Comparison of ENCODE assay signal across 9 mouse cellular contexts in genomic region chr9:14559430-14559829, GRCm38 (mm10). TPM values are rescaled to one million over a fixed set of nuclear protein-coding genes. Genes with fewer than 3 reads are reported as not detected.
DNase-seq lines count a peak whose midpoint lies in the region; TF ChIP-seq lines count a peak whose summit lies in the region.
"Had no signal": no experiment of that assay in that cellular context is flagged by ENCODE, and none has a peak within 500 bp of the region (broad histone marks: within the 10 kb centered on the region; RNA-seq: fewer than 3 reads in every experiment).

No protein-coding gene starts in this region.

- TF ChIP-seq CTCF in gastrocnemius, adult 2 months (IDR thresholded peaks at IDR 0.05), result no peak

- DNase-seq in gastrocnemius, adult 2 months, result peak; percentile 69
- DNase-seq in gastrocnemius, postnatal 36 days, result no peak
- DNase-seq in 416B (ENCODE audit: low read depth), result peak; percentile 58
- peak; percentile 22 for DNase-seq in frontal cortex, postnatal 10 days (ENCODE audit: low spot score in 2 of 2)
- peak; percentile 63 to 67 for DNase-seq in left cerebral cortex, postnatal 14 days (ENCODE audit: low spot score in 2 of 2)
- peak; percentile 63 for DNase-seq in thymus, postnatal 25 days
- no peak for DNase-seq in heart, postnatal 25 days (ENCODE audit: low spot score)
- no peak for DNase-seq in natural killer cell, adult 2 months (ENCODE audit: low spot score in 2 of 2)

- peak overlapping the region; percentile 25; the same call in 1 of the 2 replicates for H3K27ac ChIP-seq in gastrocnemius, adult 2 months
- H3K27ac ChIP-seq: heart, embryonic 13.5 days had no signal

- H3K4me3 ChIP-seq in gastrocnemius, adult 2 months, result no peak overlapping the region
- H3K4me3 ChIP-seq: heart, embryonic 13.5 days had no signal

- intact Hi-C loops in gastrocnemius, adult 2 months (cut with DNase I), result no loop called here
- intact Hi-C loops in gastrocnemius, postnatal 36 days (cut with DNase I), result no loop called here
- intact Hi-C loops in left cerebral cortex, postnatal 14 days (cut with DNase I), result no loop called here
- intact Hi-C loops in heart, postnatal 25 days (cut with DNase I), result no loop called here

RNA-seq across cellular contexts. Expression of gene Cwc15, which starts 59.0 kb away (rescaled TPM):
- total RNA-seq in gastrocnemius, adult 2 months (2021), result 100 to 1,000 TPM; 101 TPM
- total RNA-seq in gastrocnemius, postnatal 36 days (2021), result 10 to 100 TPM; 87.3 to 95.2 TPM
- 10 to 100 TPM; 75.2 to 79.1 TPM for total RNA-seq in left cerebral cortex, postnatal 14 days (2021)
- 10 to 100 TPM; 60.3 to 69.7 TPM for total RNA-seq in heart, postnatal 25 days (2021)

RNA-seq across cellular contexts. Expression of gene Kdm4d, which starts 59.1 kb away (rescaled TPM):
- not detected for total RNA-seq in gastrocnemius, adult 2 months (2021)
- not detected for total RNA-seq in gastrocnemius, postnatal 36 days (2021)
- total RNA-seq in left cerebral cortex, postnatal 14 days (2021), result 1 to 10 TPM; 1.4 to 1.6 TPM
- total RNA-seq in heart, postnatal 25 days (2021), result not detected

Comparison
In these comparisons a context has a peak if more than half of its experiments do, and no peak if none do; other contexts are left out.
1. DNase-seq: peak in gastrocnemius, adult 2 months (single experiment), 416B (single experiment), frontal cortex, postnatal 10 days (2 of 2), left cerebral cortex, postnatal 14 days (2 of 2) and thymus, postnatal 25 days (single experiment); none in gastrocnemius, postnatal 36 days (0 of 2), heart, postnatal 25 days (single experiment) and natural killer cell, adult 2 months (0 of 2).